Mouse (Mus musculus): ENCODE results near the gene Dhx30. TPM values are rescaled to one million over a fixed set of nuclear protein-coding genes. Genes with fewer than 3 reads are reported as not detected.

Gene Dhx30
- polyA plus RNA-seq, 1 experiment: 63.2 TPM

GRCm38 (mm10) chr9:110052951-110053304 is 64.7 kb downstream of the Dhx30 start:
- Histone ChIP-seq H3K4me3 (ENCODE audit: insufficient read depth, low read length) (no peak overlapping the region), H3K27ac (ENCODE audit: insufficient read depth, low read length) (0 out of 2 replicates have a peak overlapping the region, but pooled peaks have one; percentile 12), H3K4me1 (ENCODE audit: control insufficient read depth, insufficient read depth, low read length) (peaks cover 5% of the 10 kb centered on the region; the same call in 1 of the 2 replicates)
- TF ChIP-seq CTCF (IDR thresholded peaks at IDR 0.05; ENCODE audit: borderline replicate concordance, insufficient read depth, low read length) (no peak), POLR2A (IDR thresholded peaks at IDR 0.05; ENCODE audit: low read depth, low read length) (no peak)

- H3K4me3 ChIP-seq (ENCODE audit: insufficient read depth, low read length): no peak overlapping the region
- H3K4me1 ChIP-seq (ENCODE audit: control insufficient read depth, insufficient read depth, low read length): peaks cover 5% of the 10 kb centered on the region; the same call in 1 of the 2 replicates
- H3K27ac ChIP-seq (ENCODE audit: insufficient read depth, low read length): no peak overlapping the region
- TF ChIP-seq POLR2A (IDR thresholded peaks at IDR 0.05; ENCODE audit: low read depth, low read length) (no peak), CTCF (IDR thresholded peaks at IDR 0.05; ENCODE audit: borderline replicate concordance, insufficient read depth, low read length) (no peak)
These were observed 65.6 kb downstream of the Dhx30 start for GRCm38 (mm10) chr9:110051869-110052661.

- Histone ChIP-seq H3K4me1 (ENCODE audit: control insufficient read depth, insufficient read depth, low read length) (peaks cover 5% of the 10 kb centered on the region; the same call in 1 of the 2 replicates), H3K4me3 (ENCODE audit: insufficient read depth, low read length) (no peak overlapping the region), H3K27ac (ENCODE audit: insufficient read depth, low read length) (no peak overlapping the region)
- no peak for TF ChIP-seq POLR2A (IDR thresholded peaks at IDR 0.05; ENCODE audit: low read depth, low read length)
- no peak for TF ChIP-seq CTCF (IDR thresholded peaks at IDR 0.05; ENCODE audit: borderline replicate concordance, insufficient read depth, low read length)
These were observed 66.4 kb downstream of the Dhx30 start for GRCm38 (mm10) chr9:110051184-110051583.

- TF ChIP-seq CTCF (IDR thresholded peaks at IDR 0.05; ENCODE audit: borderline replicate concordance, insufficient read depth, low read length) (no peak), POLR2A (IDR thresholded peaks at IDR 0.05; ENCODE audit: low read depth, low read length) (no peak)
- H3K27ac ChIP-seq (ENCODE audit: insufficient read depth, low read length): no peak overlapping the region
- H3K4me1 ChIP-seq (ENCODE audit: control insufficient read depth, insufficient read depth, low read length): no peaks in the 10 kb centered on the region
- H3K4me3 ChIP-seq (ENCODE audit: insufficient read depth, low read length): no peak overlapping the region
These were observed 69.8 kb downstream of the Dhx30 start for GRCm38 (mm10) chr9:110047857-110048256.

- Histone ChIP-seq H3K27ac (ENCODE audit: insufficient read depth, low read length) (no peak overlapping the region), H3K4me3 (ENCODE audit: insufficient read depth, low read length) (no peak overlapping the region), H3K4me1 (ENCODE audit: control insufficient read depth, insufficient read depth, low read length) (no peaks in the 10 kb centered on the region)
- TF ChIP-seq POLR2A (IDR thresholded peaks at IDR 0.05; ENCODE audit: low read depth, low read length): no peak
- TF ChIP-seq CTCF (IDR thresholded peaks at IDR 0.05; ENCODE audit: borderline replicate concordance, insufficient read depth, low read length): no peak
These were observed 70.4 kb downstream of the Dhx30 start for GRCm38 (mm10) chr9:110047260-110047659.

GRCm38 (mm10) chr9:110045763-110046377 is 71.8 kb downstream of the Dhx30 start:
- no peak overlapping the region for H3K4me3 ChIP-seq (ENCODE audit: insufficient read depth, low read length)
- H3K4me1 ChIP-seq (ENCODE audit: control insufficient read depth, insufficient read depth, low read length): no peaks in the 10 kb centered on the region
- H3K27ac ChIP-seq (ENCODE audit: insufficient read depth, low read length): no peak overlapping the region
- TF ChIP-seq POLR2A (IDR thresholded peaks at IDR 0.05; ENCODE audit: low read depth, low read length) (no peak), CTCF (IDR thresholded peaks at IDR 0.05; ENCODE audit: borderline replicate concordance, insufficient read depth, low read length) (no peak)

GRCm38 (mm10) chr9:110044373-110044772 is 73.3 kb downstream of the Dhx30 start:
- H3K4me3 ChIP-seq (ENCODE audit: insufficient read depth, low read length): no peak overlapping the region
- no peak overlapping the region for H3K27ac ChIP-seq (ENCODE audit: insufficient read depth, low read length)
- no peaks in the 10 kb centered on the region; the same call in none of the 2 replicates for H3K4me1 ChIP-seq (ENCODE audit: control insufficient read depth, insufficient read depth, low read length)
- TF ChIP-seq POLR2A (IDR thresholded peaks at IDR 0.05; ENCODE audit: low read depth, low read length) (no peak), CTCF (IDR thresholded peaks at IDR 0.05; ENCODE audit: borderline replicate concordance, insufficient read depth, low read length) (no peak)

GRCm38 (mm10) chr9:110038485-110038884 is 79.1 kb downstream of the Dhx30 start:
- Histone ChIP-seq H3K4me1 (ENCODE audit: control insufficient read depth, insufficient read depth, low read length) (no peaks in the 10 kb centered on the region; the same call in none of the 2 replicates), H3K4me3 (ENCODE audit: insufficient read depth, low read length) (no peak overlapping the region), H3K27ac (ENCODE audit: insufficient read depth, low read length) (no peak overlapping the region)
- no peak for TF ChIP-seq CTCF (IDR thresholded peaks at IDR 0.05; ENCODE audit: borderline replicate concordance, insufficient read depth, low read length)
- TF ChIP-seq POLR2A (IDR thresholded peaks at IDR 0.05; ENCODE audit: low read depth, low read length): no peak

- no peaks in the 10 kb centered on the region; the same call in none of the 2 replicates for H3K4me1 ChIP-seq (ENCODE audit: control insufficient read depth, insufficient read depth, low read length)
- H3K27ac ChIP-seq (ENCODE audit: insufficient read depth, low read length): no peak overlapping the region
- H3K4me3 ChIP-seq (ENCODE audit: insufficient read depth, low read length): no peak overlapping the region
- TF ChIP-seq CTCF (IDR thresholded peaks at IDR 0.05; ENCODE audit: borderline replicate concordance, insufficient read depth, low read length): no peak
- TF ChIP-seq POLR2A (IDR thresholded peaks at IDR 0.05; ENCODE audit: low read depth, low read length): no peak
These were observed 79.7 kb downstream of the Dhx30 start for GRCm38 (mm10) chr9:110037895-110038294.

- Histone ChIP-seq H3K4me1 (ENCODE audit: control insufficient read depth, insufficient read depth, low read length) (no peaks in the 10 kb centered on the region; the same call in 1 of the 2 replicates), H3K27ac (ENCODE audit: insufficient read depth, low read length) (no peak overlapping the region), H3K4me3 (ENCODE audit: insufficient read depth, low read length) (no peak overlapping the region)
- TF ChIP-seq CTCF (IDR thresholded peaks at IDR 0.05; ENCODE audit: borderline replicate concordance, insufficient read depth, low read length) (no peak), POLR2A (IDR thresholded peaks at IDR 0.05; ENCODE audit: low read depth, low read length) (no peak)
These were observed 82.5 kb downstream of the Dhx30 start for GRCm38 (mm10) chr9:110035091-110035490.

Other genes starting within 250 kb of the Dhx30 start
- gene Cdc25a, start 242.3 kb downstream of the Dhx30 start, polyA plus RNA-seq (2011; ENCODE audit: insufficient read length, low read depth, missing spikeins): 19.6 and 21.9 TPM in 2 replicates
- 220 and 222 TPM in 2 replicates for gene Map4, start 186.4 kb downstream of the Dhx30 start, polyA plus RNA-seq (2011; ENCODE audit: insufficient read length, low read depth, missing spikeins)
- gene Smarcc1, start 122 bp downstream of the Dhx30 start, polyA plus RNA-seq (2011; ENCODE audit: insufficient read length, low read depth, missing spikeins): 108 and 127 TPM in 2 replicates
- gene Cspg5, start 126.0 kb upstream of the Dhx30 start, polyA plus RNA-seq (2011; ENCODE audit: insufficient read length, low read depth, missing spikeins): 0.18 and 1.3 TPM in 2 replicates
- gene Elp6, start 187.3 kb upstream of the Dhx30 start, polyA plus RNA-seq (2011; ENCODE audit: insufficient read length, low read depth, missing spikeins): 9.2 and 9.7 TPM in 2 replicates
- gene Scap, start 215.5 kb upstream of the Dhx30 start, polyA plus RNA-seq (2011; ENCODE audit: insufficient read length, low read depth, missing spikeins): 41.2 and 55.2 TPM in 2 replicates